Mouse (Mus musculus): ENCODE data around the gene Dpp9. TPM values are rescaled to one million over a fixed set of nuclear protein-coding genes. Genes with fewer than 3 reads are reported as not detected.

Gene Dpp9
- total RNA-seq, 2 experiments from 2014 or later = 43.7 to 44.3 TPM

- no peak for DNase-seq
These were observed 14.7 kb upstream of the Dpp9 start for GRCm38 (mm10) chr17:56233389-56233788.

- no peak for DNase-seq
These were observed 11.2 kb upstream of the Dpp9 start for GRCm38 (mm10) chr17:56229943-56230342.

GRCm38 (mm10) chr17:56226566-56226965, 7.9 kb upstream of the Dpp9 start:
- no peak for DNase-seq

- no peak for DNase-seq
These were observed 6.2 kb upstream of the Dpp9 start for GRCm38 (mm10) chr17:56224916-56225315.

GRCm38 (mm10) chr17:56219805-56220204, 1.1 kb upstream of the Dpp9 start:
- DNase-seq = peak; percentile 89 to 91

GRCm38 (mm10) chr17:56219251-56219650, 546 bp upstream of the Dpp9 start:
- no peak for DNase-seq

GRCm38 (mm10) chr17:56217670-56218069, 1.0 kb downstream of the Dpp9 start:
- DNase-seq = no peak

GRCm38 (mm10) chr17:56214229-56214628, 4.5 kb downstream of the Dpp9 start:
- no peak for DNase-seq

- DNase-seq = no peak
These were observed 6.0 kb downstream of the Dpp9 start for GRCm38 (mm10) chr17:56212676-56213075.

- peak; percentile 43 to 81 for DNase-seq
These were observed 7.6 kb downstream of the Dpp9 start for GRCm38 (mm10) chr17:56211090-56211489.

- DNase-seq = peak in 1 of 2 experiments; percentile 67
These were observed 9.9 kb downstream of the Dpp9 start for GRCm38 (mm10) chr17:56208821-56209220.

GRCm38 (mm10) chr17:56207963-56208530, 10.7 kb downstream of the Dpp9 start:
- peak in 1 of 2 experiments; percentile 14 for DNase-seq

GRCm38 (mm10) chr17:56206986-56207674, 11.6 kb downstream of the Dpp9 start:
- peak in 1 of 2 experiments; percentile 1 for DNase-seq

GRCm38 (mm10) chr17:56206276-56206884, 12.3 kb downstream of the Dpp9 start:
- DNase-seq = no peak

- no peak for DNase-seq
These were observed 15.0 kb downstream of the Dpp9 start for GRCm38 (mm10) chr17:56203729-56204128.

- DNase-seq = no peak
These were observed 16.2 kb downstream of the Dpp9 start for GRCm38 (mm10) chr17:56202476-56202875.

GRCm38 (mm10) chr17:56201642-56202041, 17.1 kb downstream of the Dpp9 start:
- no peak for DNase-seq

- no peak for DNase-seq
These were observed 18.1 kb downstream of the Dpp9 start for GRCm38 (mm10) chr17:56200586-56200985.

- DNase-seq = no peak
These were observed 21.8 kb downstream of the Dpp9 start for GRCm38 (mm10) chr17:56196860-56197259.

GRCm38 (mm10) chr17:56194765-56195164, 23.9 kb downstream of the Dpp9 start:
- no peak for DNase-seq

- DNase-seq = no peak
These were observed 24.3 kb downstream of the Dpp9 start for GRCm38 (mm10) chr17:56194357-56194756.

GRCm38 (mm10) chr17:56191266-56191665, 27.4 kb downstream of the Dpp9 start:
- DNase-seq = no peak

GRCm38 (mm10) chr17:56185281-56186141, 33.2 kb downstream of the Dpp9 start:
- DNase-seq = peak; percentile 83 to 85

Measured in heart, adult 18-20 months (tissue).